Mouse (Mus musculus) embryonic facial prominence, embryonic 15.5 days (tissue): ENCODE measurements around the gene Sumo1. TPM values are rescaled to one million over a fixed set of nuclear protein-coding genes. Genes with fewer than 3 reads are reported as not detected.

Experiments used
- ATAC-seq: fragments of 200-750 bp; cut with Nextera tagmentation; 2 replicates; pipeline ENCODE4 v1.8.0; 2017; ENCODE audit warnings: low read depth, moderate TSS enrichment; ENCODE audit not compliant: insufficient number of reproducible peaks, low FRiP score, low TSS enrichment
- H3K27ac ChIP-seq: fragments of 300-500 bp; sonication (generic); replicated peaks from 2 replicates; pipeline ENCODE4 v1.5.1; 2015; ENCODE audit warnings: mild to moderate bottlenecking, inconsistent platforms
- H3K27me3 ChIP-seq: fragments of 300-500 bp; sonication (generic); 2 replicates; pipeline ENCODE4 v1.6.1; 2015; ENCODE audit warnings: inconsistent platforms
- H3K36me3 ChIP-seq: fragments of 300-500 bp; sonication (generic); 2 replicates; pipeline ENCODE4 v1.6.1; 2015; ENCODE audit warnings: mild to moderate bottlenecking, inconsistent platforms
- H3K4me1 ChIP-seq: fragments of 300-500 bp; sonication (generic); 2 replicates; pipeline ENCODE4 v1.6.1; 2015; ENCODE audit warnings: inconsistent platforms
- H3K4me2 ChIP-seq: fragments of 300-500 bp; sonication (generic); replicated peaks from 2 replicates; pipeline ENCODE4 v1.6.1; 2015; ENCODE audit warnings: mild to moderate bottlenecking, inconsistent platforms
- H3K4me3 ChIP-seq: fragments of 300-500 bp; sonication (generic); replicated peaks from 2 replicates; pipeline ENCODE4 v1.5.1; 2015; ENCODE audit warnings: mild to moderate bottlenecking, inconsistent platforms
- H3K9ac ChIP-seq: fragments of 300-500 bp; sonication (generic); 2 replicates; pipeline ENCODE4 v1.6.1; 2015; ENCODE audit warnings: inconsistent platforms
- H3K9me3 ChIP-seq: fragments of 300-500 bp; sonication (generic); replicated peaks from 2 replicates; pipeline ENCODE4 v1.6.1; 2016; ENCODE audit warnings: inconsistent platforms
- WGBS: fragments of 180-500 bp; shearing (Covaris S2); methylation state at CpG from one replicate; pipeline ENCODE4 v1.1.7; 2015; 5-methylcytosine and 5-hydroxymethylcytosine counted together
- polyA plus RNA-seq: library from polyadenylated mRNA; unstranded; fragments of >200 nt; fragmentation: Nextera tagmentation; extraction: Ambion mirVana; gene quantifications from 2 replicates; pipeline ENCODE4 v1.2.1, GENCODE M21; 2015

Sumo1 gene
- polyA plus RNA-seq, 1 experiment from 2014 or later = 347 TPM

- no peak overlapping the region for H3K4me3 ChIP-seq
- no peaks in the 10 kb centered on the region for H3K9me3 ChIP-seq
- WGBS = 57% methylated on average over 3 of the region's 3 CpGs
- H3K36me3 ChIP-seq = no peaks in the 10 kb centered on the region
- no peak for ATAC-seq
- H3K27ac ChIP-seq = no peak overlapping the region
- H3K4me2 ChIP-seq = no peak overlapping the region
- H3K27me3 ChIP-seq = no peaks in the 10 kb centered on the region
- no peak overlapping the region for H3K9ac ChIP-seq
- peaks cover 18% of the 10 kb centered on the region; the same call in 1 of the 2 replicates for H3K4me1 ChIP-seq
Measured at GRCm38 (mm10) chr1:59571502-59571901, 99.1 kb downstream of the Sumo1 start.

- no peak overlapping the region for H3K4me2 ChIP-seq
- H3K36me3 ChIP-seq = no peaks in the 10 kb centered on the region
- no peak overlapping the region for H3K4me3 ChIP-seq
- no peak overlapping the region for H3K27ac ChIP-seq
- peaks cover 22% of the 10 kb centered on the region for H3K4me1 ChIP-seq
- ATAC-seq = no peak
- H3K27me3 ChIP-seq = no peaks in the 10 kb centered on the region
- H3K9ac ChIP-seq = no peak overlapping the region
- no peaks in the 10 kb centered on the region for H3K9me3 ChIP-seq
- WGBS = 66% methylated on average over 4 of the region's 4 CpGs
Measured at GRCm38 (mm10) chr1:59570767-59571166, 99.9 kb downstream of the Sumo1 start.

GRCm38 (mm10) chr1:59569301-59569700, 101.3 kb downstream of the Sumo1 start:
- no peak for ATAC-seq
- H3K27ac ChIP-seq = no peak overlapping the region
- no peaks in the 10 kb centered on the region for H3K36me3 ChIP-seq
- WGBS = 65% methylated on average over 5 of the region's 5 CpGs
- H3K4me3 ChIP-seq = no peak overlapping the region
- H3K4me1 ChIP-seq = peaks cover 16% of the 10 kb centered on the region
- H3K9ac ChIP-seq = no peak overlapping the region
- H3K27me3 ChIP-seq = no peaks in the 10 kb centered on the region
- H3K9me3 ChIP-seq = no peaks in the 10 kb centered on the region
- H3K4me2 ChIP-seq = no peak overlapping the region

GRCm38 (mm10) chr1:59568283-59568682, 102.4 kb downstream of the Sumo1 start:
- Histone ChIP-seq H3K4me2 (no peak overlapping the region), H3K36me3 (no peaks in the 10 kb centered on the region), H3K9ac (no peak overlapping the region), H3K27ac (no peak overlapping the region), H3K4me3 (no peak overlapping the region), H3K4me1 (peaks cover 16% of the 10 kb centered on the region), H3K27me3 (no peaks in the 10 kb centered on the region), H3K9me3 (no peaks in the 10 kb centered on the region)
- no peak for ATAC-seq
- WGBS = 80% methylated on average over 1 of the region's 1 CpGs

GRCm38 (mm10) chr1:59567521-59567920, 103.1 kb downstream of the Sumo1 start:
- no peak overlapping the region for H3K4me3 ChIP-seq
- ATAC-seq = no peak

GRCm38 (mm10) chr1:59566926-59567325, 103.7 kb downstream of the Sumo1 start:
- Histone ChIP-seq H3K9me3 (no peaks in the 10 kb centered on the region), H3K27ac (0 out of 2 replicates have a peak overlapping the region, but pooled peaks have one; percentile 35), H3K4me2 (no peak overlapping the region), H3K4me1 (peaks cover 16% of the 10 kb centered on the region), H3K27me3 (no peaks in the 10 kb centered on the region), H3K36me3 (no peaks in the 10 kb centered on the region), H3K9ac (no peak overlapping the region), H3K4me3 (no peak overlapping the region)
- 48% methylated on average over 6 of the region's 6 CpGs for WGBS
- ATAC-seq = no peak

More at GRCm38 (mm10) chr1:59567521-59567920, 103.1 kb downstream of the Sumo1 start:
- no peaks in the 10 kb centered on the region for H3K27me3 ChIP-seq
- no peaks in the 10 kb centered on the region for H3K36me3 ChIP-seq
- 90% methylated on average over 4 of the region's 4 CpGs for WGBS
- no peak overlapping the region for H3K4me2 ChIP-seq
- H3K9ac ChIP-seq = no peak overlapping the region
- no peaks in the 10 kb centered on the region for H3K9me3 ChIP-seq
- H3K4me1 ChIP-seq = peaks cover 16% of the 10 kb centered on the region
- peak overlapping the region; percentile 2; the same call in 1 of the 2 replicates for H3K27ac ChIP-seq

- Histone ChIP-seq H3K36me3 (no peaks in the 10 kb centered on the region), H3K4me2 (no peak overlapping the region), H3K27ac (peak overlapping the region; percentile 35; the same call in 1 of the 2 replicates), H3K4me3 (no peak overlapping the region), H3K27me3 (no peaks in the 10 kb centered on the region), H3K9ac (no peak overlapping the region), H3K9me3 (no peaks in the 10 kb centered on the region), H3K4me1 (peaks cover 16% of the 10 kb centered on the region)
- WGBS = 67% methylated on average over 7 of the region's 7 CpGs
- ATAC-seq = no peak
Measured at GRCm38 (mm10) chr1:59566281-59566680, 104.4 kb downstream of the Sumo1 start.

GRCm38 (mm10) chr1:59565804-59566203, 104.8 kb downstream of the Sumo1 start:
- WGBS = 67% methylated on average over 5 of the region's 5 CpGs
- H3K4me2 ChIP-seq = no peak overlapping the region
- no peaks in the 10 kb centered on the region for H3K36me3 ChIP-seq
- H3K9ac ChIP-seq = no peak overlapping the region
- H3K27me3 ChIP-seq = no peaks in the 10 kb centered on the region
- H3K4me1 ChIP-seq = peaks cover 16% of the 10 kb centered on the region
- H3K4me3 ChIP-seq = no peak overlapping the region
- H3K27ac ChIP-seq = peak overlapping the region; percentile 35; the same call in 1 of the 2 replicates
- no peak for ATAC-seq
- H3K9me3 ChIP-seq = no peaks in the 10 kb centered on the region

- 46% methylated on average over 2 of the region's 2 CpGs for WGBS
- no peaks in the 10 kb centered on the region for H3K27me3 ChIP-seq
Measured at GRCm38 (mm10) chr1:59563581-59563980, 107.1 kb downstream of the Sumo1 start.

GRCm38 (mm10) chr1:59553708-59554107, 116.9 kb downstream of the Sumo1 start:
- no peak overlapping the region for H3K4me2 ChIP-seq
- no peaks in the 10 kb centered on the region for H3K4me1 ChIP-seq
- H3K4me3 ChIP-seq = no peak overlapping the region
- no peaks in the 10 kb centered on the region for H3K36me3 ChIP-seq
- no peak overlapping the region for H3K27ac ChIP-seq
- 38% methylated on average over 5 of the region's 5 CpGs for WGBS
- no peaks in the 10 kb centered on the region for H3K9me3 ChIP-seq
- H3K9ac ChIP-seq = no peak overlapping the region
- H3K27me3 ChIP-seq = no peaks in the 10 kb centered on the region
- no peak for ATAC-seq

More at GRCm38 (mm10) chr1:59563581-59563980, 107.1 kb downstream of the Sumo1 start:
- H3K4me3 ChIP-seq = no peak overlapping the region
- ATAC-seq = no peak
- H3K27ac ChIP-seq = no peak overlapping the region
- no peaks in the 10 kb centered on the region for H3K9me3 ChIP-seq
- no peak overlapping the region for H3K9ac ChIP-seq
- peaks cover 12% of the 10 kb centered on the region for H3K4me1 ChIP-seq
- no peaks in the 10 kb centered on the region for H3K36me3 ChIP-seq
- no peak overlapping the region for H3K4me2 ChIP-seq

- no peak for ATAC-seq
- Histone ChIP-seq H3K4me3 (no peak overlapping the region), H3K27me3 (no peaks in the 10 kb centered on the region), H3K9ac (no peak overlapping the region), H3K36me3 (no peaks in the 10 kb centered on the region), H3K9me3 (no peaks in the 10 kb centered on the region), H3K4me2 (no peak overlapping the region), H3K4me1 (no peaks in the 10 kb centered on the region), H3K27ac (no peak overlapping the region)
- WGBS = 60% methylated on average over 11 of the region's 11 CpGs
Measured at GRCm38 (mm10) chr1:59550996-59551395, 119.6 kb downstream of the Sumo1 start.

- Histone ChIP-seq H3K4me1 (no peaks in the 10 kb centered on the region), H3K9ac (no peak overlapping the region), H3K27me3 (no peaks in the 10 kb centered on the region), H3K36me3 (no peaks in the 10 kb centered on the region), H3K9me3 (no peaks in the 10 kb centered on the region), H3K4me3 (no peak overlapping the region), H3K4me2 (no peak overlapping the region), H3K27ac (no peak overlapping the region)
- no peak for ATAC-seq
- 57% methylated on average over 6 of the region's 6 CpGs for WGBS
Measured at GRCm38 (mm10) chr1:59550227-59550626, 120.4 kb downstream of the Sumo1 start.
